Mouse (Mus musculus): ENCODE results near the gene Asb8.

Gene Asb8

GRCm38 (mm10) chr15:98155272-98155671 lies 10.2 kb downstream of the Asb8 start:
- no peak for DNase-seq

GRCm38 (mm10) chr15:98154631-98155030 lies 10.8 kb downstream of the Asb8 start:
- no peak for DNase-seq

- DNase-seq: no peak
These were observed 11.3 kb downstream of the Asb8 start for GRCm38 (mm10) chr15:98154146-98154545.

- DNase-seq: peak; percentile 54
These were observed 11.8 kb downstream of the Asb8 start for GRCm38 (mm10) chr15:98153625-98154024.

GRCm38 (mm10) chr15:98152916-98153315 lies 12.5 kb downstream of the Asb8 start:
- peak; percentile 26 for DNase-seq

GRCm38 (mm10) chr15:98149166-98149602 lies 16.2 kb downstream of the Asb8 start:
- DNase-seq: peak; percentile 17

- no peak for DNase-seq
These were observed 17.1 kb downstream of the Asb8 start for GRCm38 (mm10) chr15:98148356-98148755.

GRCm38 (mm10) chr15:98145559-98146181 lies 19.8 kb downstream of the Asb8 start:
- peak; percentile 96 for DNase-seq

- no peak for DNase-seq
These were observed 20.4 kb downstream of the Asb8 start for GRCm38 (mm10) chr15:98144861-98145507.

- DNase-seq: no peak
These were observed 22.9 kb downstream of the Asb8 start for GRCm38 (mm10) chr15:98142515-98142914.

- no peak for DNase-seq
These were observed 24.6 kb downstream of the Asb8 start for GRCm38 (mm10) chr15:98140809-98141208.

- no peak for DNase-seq
These were observed 25.7 kb downstream of the Asb8 start for GRCm38 (mm10) chr15:98139763-98140162.

- DNase-seq: no peak
These were observed 28.6 kb downstream of the Asb8 start for GRCm38 (mm10) chr15:98136871-98137270.

- no peak for DNase-seq
These were observed 29.8 kb downstream of the Asb8 start for GRCm38 (mm10) chr15:98135671-98136070.

GRCm38 (mm10) chr15:98134666-98135065 lies 30.8 kb downstream of the Asb8 start:
- no peak for DNase-seq

- DNase-seq: no peak
These were observed 31.4 kb downstream of the Asb8 start for GRCm38 (mm10) chr15:98134034-98134433.

GRCm38 (mm10) chr15:98133471-98133870 lies 32.0 kb downstream of the Asb8 start:
- no peak for DNase-seq

- DNase-seq: peak; percentile 35
These were observed 33.3 kb downstream of the Asb8 start for GRCm38 (mm10) chr15:98131942-98132655.

- DNase-seq: no peak
These were observed 34.0 kb downstream of the Asb8 start for GRCm38 (mm10) chr15:98131451-98131850.

GRCm38 (mm10) chr15:98131001-98131400 lies 34.4 kb downstream of the Asb8 start:
- no peak for DNase-seq

GRCm38 (mm10) chr15:98120831-98121230 lies 44.6 kb downstream of the Asb8 start:
- no peak for DNase-seq

GRCm38 (mm10) chr15:98119363-98119762 lies 46.1 kb downstream of the Asb8 start:
- DNase-seq: no peak

- DNase-seq: no peak
These were observed 49.1 kb downstream of the Asb8 start for GRCm38 (mm10) chr15:98116287-98116686.

GRCm38 (mm10) chr15:98115779-98116163 lies 49.7 kb downstream of the Asb8 start:
- DNase-seq: no peak

Data from lung, postnatal 36 days (tissue).